Mouse (Mus musculus): ENCODE measurements around the gene Zfp213.
"Not testable (repeated sequence)": the region's sequence is repeated elsewhere in the genome, so short reads cannot be mapped to it uniquely, and the experiment has no call there.

Gene Zfp213

GRCm38 (mm10) chr17:23544766-23545165 lies 19.3 kb downstream of the Zfp213 start:
- DNase-seq (ENCODE audit: low spot score), result no peak

- DNase-seq (ENCODE audit: low spot score), result no peak
Observed at GRCm38 (mm10) chr17:23543983-23544382, 20.1 kb downstream of the Zfp213 start.

GRCm38 (mm10) chr17:23543325-23543724 lies 20.7 kb downstream of the Zfp213 start:
- DNase-seq (ENCODE audit: low spot score), result no peak

- no peak for DNase-seq (ENCODE audit: low spot score)
Observed at GRCm38 (mm10) chr17:23542835-23543234, 21.2 kb downstream of the Zfp213 start.

- no peak for DNase-seq (ENCODE audit: low spot score)
Observed at GRCm38 (mm10) chr17:23542004-23542720, 21.9 kb downstream of the Zfp213 start.

GRCm38 (mm10) chr17:23540605-23541475 lies 23.2 kb downstream of the Zfp213 start:
- DNase-seq (ENCODE audit: low spot score), result no peak

- no peak for DNase-seq (ENCODE audit: low spot score)
Observed at GRCm38 (mm10) chr17:23540106-23540505, 23.9 kb downstream of the Zfp213 start.

GRCm38 (mm10) chr17:23539608-23540007 lies 24.4 kb downstream of the Zfp213 start:
- no peak for DNase-seq (ENCODE audit: low spot score)

GRCm38 (mm10) chr17:23538299-23539015 lies 25.6 kb downstream of the Zfp213 start:
- DNase-seq (ENCODE audit: low spot score), result no peak

- no peak for DNase-seq (ENCODE audit: low spot score)
Observed at GRCm38 (mm10) chr17:23537554-23538255, 26.3 kb downstream of the Zfp213 start.

- not testable (repeated sequence) for DNase-seq (ENCODE audit: low spot score)
Observed at GRCm38 (mm10) chr17:23535046-23535788, 28.8 kb downstream of the Zfp213 start.

GRCm38 (mm10) chr17:23533591-23534490 lies 30.2 kb downstream of the Zfp213 start:
- not testable (repeated sequence) for DNase-seq (ENCODE audit: low spot score)

- DNase-seq (ENCODE audit: low spot score), result not testable (repeated sequence)
Observed at GRCm38 (mm10) chr17:23531408-23531807, 32.6 kb downstream of the Zfp213 start.

- DNase-seq (ENCODE audit: low spot score), result not testable (repeated sequence)
Observed at GRCm38 (mm10) chr17:23522941-23523732, 40.9 kb downstream of the Zfp213 start.

GRCm38 (mm10) chr17:23518701-23519423 lies 45.2 kb downstream of the Zfp213 start:
- DNase-seq (ENCODE audit: low spot score), result no peak
